Mouse (Mus musculus) neural tube, embryonic 15.5 days (tissue): ENCODE measurements at regions not wholly inside any gene's neighbourhood (a gene's known extent, or its start where the extent isn't known, plus 50 kb on each side); places are given as distances from the start of the nearest gene placed in this dataset.

ENCODE experiments used
- ATAC-seq: fragments of 200-750 bp; cut with Nextera tagmentation; 2 replicates; pipeline ENCODE4 v1.8.0; 2017; ENCODE audit warnings: mild to moderate bottlenecking, moderate TSS enrichment, moderate library complexity; ENCODE audit not compliant: low FRiP score
- H3K27ac ChIP-seq: fragments of 300-500 bp; sonication (generic); replicated peaks from 2 replicates; pipeline ENCODE4 v1.5.1; 2015; ENCODE audit warnings: mild to moderate bottlenecking, inconsistent platforms
- H3K27me3 ChIP-seq: fragments of 300-500 bp; sonication (generic); replicated peaks from 2 replicates; pipeline ENCODE4 v1.6.1; 2015; ENCODE audit warnings: inconsistent platforms
- H3K36me3 ChIP-seq: fragments of 300-500 bp; sonication (generic); 2 replicates; pipeline ENCODE4 v1.6.1; 2015; ENCODE audit warnings: inconsistent platforms
- H3K4me1 ChIP-seq: fragments of 300-500 bp; sonication (generic); 2 replicates; pipeline ENCODE4 v1.6.1; 2015; ENCODE audit warnings: inconsistent platforms
- H3K4me2 ChIP-seq: fragments of 300-500 bp; sonication (generic); 2 replicates; pipeline ENCODE4 v1.6.1; 2015; ENCODE audit warnings: inconsistent platforms, mild to moderate bottlenecking, moderate library complexity
- H3K4me3 ChIP-seq: fragments of 300-500 bp; sonication (generic); replicated peaks from 2 replicates; pipeline ENCODE4 v1.5.1; 2015; ENCODE audit warnings: mild to moderate bottlenecking, inconsistent platforms
- H3K9ac ChIP-seq: fragments of 300-500 bp; sonication (generic); replicated peaks from 2 replicates; pipeline ENCODE4 v1.6.1; 2015; ENCODE audit warnings: mild to moderate bottlenecking, inconsistent platforms
- H3K9me3 ChIP-seq: fragments of 300-500 bp; sonication (generic); replicated peaks from 2 replicates; pipeline ENCODE4 v1.6.1; 2016; ENCODE audit warnings: inconsistent platforms
- WGBS: fragments of 180-500 bp; shearing (Covaris S2); methylation state at CpG from one replicate; pipeline ENCODE4 v1.1.7; 2015; ENCODE audit warnings: mixed read lengths; 5-methylcytosine and 5-hydroxymethylcytosine counted together

- WGBS, result 25% methylated on average over 1 of the region's 1 CpGs
- Histone ChIP-seq H3K4me3 (no peak overlapping the region), H3K4me2 (no peak overlapping the region), H3K36me3 (no peaks in the 10 kb centered on the region), H3K9me3 (no peaks in the 10 kb centered on the region), H3K9ac (no peak overlapping the region), H3K27me3 (no peaks in the 10 kb centered on the region), H3K4me1 (peaks cover 16% of the 10 kb centered on the region), H3K27ac (no peak overlapping the region)
- no peak for ATAC-seq
These were observed 136.7 kb downstream of the Btg1 start for GRCm38 (mm10) chr10:96753521-96753920.

- ATAC-seq, result peak; percentile 23; the same call in 1 of the 2 replicates
- Histone ChIP-seq H3K4me3 (no peak overlapping the region), H3K27ac (no peak overlapping the region), H3K4me1 (peaks cover 16% of the 10 kb centered on the region), H3K4me2 (no peak overlapping the region), H3K36me3 (no peaks in the 10 kb centered on the region), H3K9me3 (no peaks in the 10 kb centered on the region), H3K9ac (no peak overlapping the region), H3K27me3 (no peaks in the 10 kb centered on the region)
- 20% methylated on average over 8 of the region's 8 CpGs for WGBS
These were observed 138.9 kb downstream of the Btg1 start for GRCm38 (mm10) chr10:96755674-96756073.

- no peak overlapping the region for H3K9ac ChIP-seq
- 58% methylated on average over 5 of the region's 5 CpGs for WGBS
- ATAC-seq, result no peak
- no peak overlapping the region for H3K4me2 ChIP-seq
- no peaks in the 10 kb centered on the region for H3K36me3 ChIP-seq
- no peaks in the 10 kb centered on the region for H3K9me3 ChIP-seq
- peaks cover 14% of the 10 kb centered on the region for H3K4me1 ChIP-seq
- no peak overlapping the region for H3K27ac ChIP-seq
- no peaks in the 10 kb centered on the region for H3K27me3 ChIP-seq
- no peak overlapping the region for H3K4me3 ChIP-seq
These were observed 139.7 kb downstream of the Btg1 start for GRCm38 (mm10) chr10:96756355-96757084.

DNA sequence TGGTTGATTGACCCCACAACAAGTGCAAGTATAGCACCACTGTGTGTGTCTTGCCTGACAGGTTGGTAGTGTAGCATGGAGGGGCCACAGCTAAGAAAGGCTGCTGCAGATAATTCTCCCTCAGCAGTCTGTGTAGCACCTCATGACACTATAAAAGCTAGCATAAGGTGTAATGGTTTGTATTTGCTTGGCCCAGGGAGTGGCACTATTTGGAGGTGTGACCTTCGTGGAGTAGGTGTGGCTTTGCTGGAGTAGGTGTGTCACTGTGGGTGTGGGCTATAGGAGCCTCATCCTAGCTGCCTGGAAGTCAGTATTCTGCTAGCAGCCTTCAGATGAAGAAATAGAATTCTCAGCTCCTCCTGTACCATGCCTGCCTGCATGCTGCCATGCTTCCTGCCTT, 140.5 kb downstream of the Btg1 start:
- Histone ChIP-seq H3K9me3 (no peaks in the 10 kb centered on the region), H3K4me1 (peaks cover 8% of the 10 kb centered on the region), H3K36me3 (no peaks in the 10 kb centered on the region), H3K9ac (no peak overlapping the region), H3K4me3 (no peak overlapping the region), H3K27me3 (no peaks in the 10 kb centered on the region), H3K27ac (no peak overlapping the region), H3K4me2 (no peak overlapping the region)
- no peak for ATAC-seq
- WGBS, result 84% methylated on average over 1 of the region's 1 CpGs

GRCm38 (mm10) chr10:96761601-96762000, 144.8 kb downstream of the Btg1 start:
- Histone ChIP-seq H3K9ac (no peak overlapping the region), H3K9me3 (no peaks in the 10 kb centered on the region), H3K4me3 (no peak overlapping the region), H3K27ac (no peak overlapping the region), H3K36me3 (no peaks in the 10 kb centered on the region), H3K4me1 (no peaks in the 10 kb centered on the region), H3K27me3 (no peaks in the 10 kb centered on the region), H3K4me2 (no peak overlapping the region)
- no peak for ATAC-seq
- 88% methylated on average over 8 of the region's 8 CpGs for WGBS

DNA sequence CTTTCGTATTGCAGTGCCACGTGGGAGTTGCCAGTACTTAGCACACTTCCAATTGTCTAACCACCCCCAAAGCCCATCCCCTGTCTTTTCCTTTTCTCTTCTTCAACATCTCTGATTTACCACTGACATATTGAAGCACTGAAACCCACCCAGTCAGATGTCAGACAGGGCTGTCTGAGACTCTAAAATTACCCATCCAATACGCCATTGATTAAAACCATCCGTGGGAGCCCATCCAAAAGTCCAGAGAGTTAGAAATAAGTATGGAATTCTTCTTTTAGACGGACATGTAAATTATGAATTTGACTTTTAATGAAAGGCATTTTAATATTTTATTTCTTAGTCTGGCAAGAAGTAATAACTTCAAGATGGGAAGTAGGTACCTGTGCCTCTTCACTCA, 148.8 kb downstream of the Btg1 start:
- Histone ChIP-seq H3K9me3 (no peaks in the 10 kb centered on the region), H3K4me2 (no peak overlapping the region), H3K9ac (no peak overlapping the region), H3K4me3 (no peak overlapping the region), H3K27ac (no peak overlapping the region), H3K4me1 (no peaks in the 10 kb centered on the region), H3K36me3 (no peaks in the 10 kb centered on the region), H3K27me3 (no peaks in the 10 kb centered on the region)
- WGBS, result 87% methylated on average over 5 of the region's 5 CpGs
- no peak for ATAC-seq

- no peaks in the 10 kb centered on the region for H3K9me3 ChIP-seq
- no peaks in the 10 kb centered on the region for H3K27me3 ChIP-seq
- 77% methylated on average over 1 of the region's 1 CpGs for WGBS
- no peaks in the 10 kb centered on the region for H3K36me3 ChIP-seq
- no peaks in the 10 kb centered on the region for H3K4me1 ChIP-seq
- no peak overlapping the region for H3K4me2 ChIP-seq
- H3K4me3 ChIP-seq, result no peak overlapping the region
- H3K27ac ChIP-seq, result no peak overlapping the region
- no peak overlapping the region for H3K9ac ChIP-seq
- no peak for ATAC-seq
These were observed 161.4 kb downstream of the Btg1 start for GRCm38 (mm10) chr10:96778220-96778619.

DNA sequence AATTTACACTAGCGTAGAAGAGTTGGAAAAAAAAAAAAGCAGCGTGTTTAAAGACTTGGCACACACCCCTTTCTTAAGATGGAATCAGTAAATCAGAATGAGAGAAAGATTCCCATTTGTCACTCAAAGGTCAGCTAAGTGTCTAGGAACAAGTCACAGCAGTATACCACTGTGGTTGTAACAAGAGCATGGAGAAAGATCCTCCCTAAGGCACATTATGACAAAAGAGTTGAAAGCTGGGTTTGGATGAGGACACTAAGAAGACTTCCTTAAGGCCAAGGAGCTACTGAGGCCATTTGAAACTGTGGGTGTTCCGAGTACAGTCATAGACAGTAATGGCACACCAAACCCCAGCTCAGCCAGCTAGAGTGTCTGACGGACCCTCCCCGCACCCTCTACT, 167.2 kb downstream of the Btg1 start:
- no peaks in the 10 kb centered on the region for H3K4me1 ChIP-seq
- H3K4me3 ChIP-seq, result no peak overlapping the region
- H3K9me3 ChIP-seq, result no peaks in the 10 kb centered on the region
- no peak overlapping the region for H3K4me2 ChIP-seq
- H3K27ac ChIP-seq, result no peak overlapping the region
- no peaks in the 10 kb centered on the region for H3K36me3 ChIP-seq
- ATAC-seq, result no peak
- 92% methylated on average over 5 of the region's 5 CpGs for WGBS
- H3K9ac ChIP-seq, result no peak overlapping the region
- H3K27me3 ChIP-seq, result no peaks in the 10 kb centered on the region

DNA sequence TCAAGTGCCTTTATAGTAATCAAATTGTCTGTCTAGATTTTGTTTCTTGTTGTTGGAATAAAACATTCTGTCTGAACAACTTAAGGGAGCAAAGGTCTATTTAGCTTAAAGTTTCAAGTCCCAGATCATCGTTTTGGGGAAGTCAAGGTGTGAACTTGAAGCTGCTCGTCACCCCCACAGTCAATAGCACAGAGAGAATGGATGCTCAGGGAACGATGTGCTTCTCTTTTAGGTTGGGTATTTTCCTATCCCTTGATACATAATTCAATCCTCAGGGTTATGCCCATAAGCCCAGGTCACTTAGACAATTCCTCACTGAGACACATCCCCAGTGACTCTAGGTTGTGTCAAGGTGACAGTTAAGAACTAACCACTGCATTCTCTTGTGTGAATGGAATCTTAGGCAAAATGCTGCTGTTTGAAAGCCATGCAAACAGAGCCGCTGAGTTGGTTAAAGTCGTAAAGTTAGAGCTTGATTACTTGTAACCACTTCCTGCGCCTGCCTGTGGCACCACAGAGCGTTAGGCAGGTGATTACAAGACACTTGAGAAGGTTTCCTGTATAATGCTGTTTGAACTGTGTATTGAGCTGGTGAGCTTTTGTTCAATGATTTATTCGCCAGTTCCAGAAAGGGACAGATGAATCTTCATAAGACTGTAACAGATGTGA, 170.2 kb downstream of the Btg1 start:
- ATAC-seq, result no peak
- Histone ChIP-seq H3K9ac (no peak overlapping the region), H3K27me3 (no peaks in the 10 kb centered on the region), H3K4me2 (no peak overlapping the region), H3K9me3 (no peaks in the 10 kb centered on the region), H3K4me1 (no peaks in the 10 kb centered on the region), H3K27ac (no peak overlapping the region), H3K4me3 (no peak overlapping the region), H3K36me3 (no peaks in the 10 kb centered on the region)
- 51% methylated on average over 8 of the region's 8 CpGs for WGBS

DNA sequence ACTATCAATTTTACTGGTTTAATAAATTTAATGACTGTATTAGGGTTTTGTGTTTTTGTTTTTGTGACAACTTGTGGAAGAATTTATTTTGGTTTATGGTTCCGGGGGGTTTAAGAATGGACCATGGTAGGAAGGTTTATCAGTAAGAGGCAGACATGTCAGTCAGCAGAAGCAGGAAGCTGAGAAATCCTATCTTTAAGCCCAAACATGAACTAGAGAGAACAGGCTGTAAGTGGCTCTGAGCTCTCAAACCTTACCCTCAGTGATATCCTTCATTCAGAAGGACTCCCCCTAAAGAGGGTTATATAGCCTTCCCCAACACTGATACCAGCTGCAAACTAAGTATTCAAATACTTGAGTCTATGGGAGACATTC, 170.8 kb downstream of the Btg1 start:
- Histone ChIP-seq H3K4me1 (no peaks in the 10 kb centered on the region), H3K4me2 (no peak overlapping the region), H3K27ac (no peak overlapping the region), H3K9me3 (no peaks in the 10 kb centered on the region), H3K4me3 (no peak overlapping the region), H3K36me3 (no peaks in the 10 kb centered on the region), H3K9ac (no peak overlapping the region), H3K27me3 (no peaks in the 10 kb centered on the region)
- 83% methylated on average over 1 of the region's 1 CpGs for WGBS
- no peak for ATAC-seq

DNA sequence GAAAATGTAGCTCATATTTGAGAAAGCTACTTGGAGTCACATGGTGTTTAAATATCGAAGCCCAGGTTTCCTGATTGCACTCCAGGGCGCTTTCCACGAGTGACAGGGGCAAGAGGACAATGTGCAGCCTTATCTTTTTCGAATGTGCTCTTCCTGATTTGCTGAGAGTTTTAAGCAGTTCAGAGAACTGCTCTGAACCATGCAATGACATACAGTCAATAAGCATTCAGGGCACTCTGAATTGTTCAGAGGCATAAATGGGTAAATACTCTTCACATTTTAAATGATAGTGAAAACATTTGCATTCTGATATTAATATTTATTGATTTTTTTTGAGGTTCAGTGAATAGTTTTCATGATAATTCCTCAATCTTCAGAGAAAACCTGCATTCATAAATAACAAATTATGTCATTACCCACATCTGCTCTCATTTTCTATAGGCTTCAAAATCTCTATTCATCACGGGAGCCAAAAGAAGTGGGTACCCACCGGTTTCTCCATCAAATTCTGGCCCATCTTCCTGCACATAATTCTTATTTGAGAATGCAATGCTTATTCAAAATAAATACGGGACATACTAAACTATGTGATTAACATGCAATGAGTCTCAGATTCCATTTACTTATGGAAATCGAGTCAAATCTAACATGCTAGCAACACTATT, 171.7 kb downstream of the Btg1 start:
- no peak overlapping the region for H3K27ac ChIP-seq
- no peak overlapping the region for H3K9ac ChIP-seq
- no peaks in the 10 kb centered on the region for H3K27me3 ChIP-seq
- 77% methylated on average over 8 of the region's 8 CpGs for WGBS
- no peak overlapping the region for H3K4me3 ChIP-seq
- no peak for ATAC-seq
- no peak overlapping the region for H3K4me2 ChIP-seq
- no peaks in the 10 kb centered on the region for H3K9me3 ChIP-seq
- no peaks in the 10 kb centered on the region for H3K36me3 ChIP-seq
- H3K4me1 ChIP-seq, result no peaks in the 10 kb centered on the region

GRCm38 (mm10) chr10:96797116-96797515, 180.3 kb downstream of the Btg1 start:
- Histone ChIP-seq H3K36me3 (no peaks in the 10 kb centered on the region), H3K4me2 (no peak overlapping the region), H3K4me3 (no peak overlapping the region), H3K27me3 (no peaks in the 10 kb centered on the region), H3K9me3 (no peaks in the 10 kb centered on the region), H3K27ac (no peak overlapping the region), H3K9ac (no peak overlapping the region), H3K4me1 (no peaks in the 10 kb centered on the region)
- ATAC-seq, result no peak
- 69% methylated on average over 6 of the region's 6 CpGs for WGBS
